Mouse (Mus musculus): ENCODE measurements around the gene Vmn2r55. TPM values are rescaled to one million over a fixed set of nuclear protein-coding genes. Genes with fewer than 3 reads are reported as not detected.

The Vmn2r55 gene
- not detected for polyA plus RNA-seq (2014; fragmentation: Illumina TruSeq; extraction: RNeasy Lipid Tissue Mini Kit (QIAGEN cat#74804); ENCODE audit: low read depth, low replicate concordance)

DNA sequence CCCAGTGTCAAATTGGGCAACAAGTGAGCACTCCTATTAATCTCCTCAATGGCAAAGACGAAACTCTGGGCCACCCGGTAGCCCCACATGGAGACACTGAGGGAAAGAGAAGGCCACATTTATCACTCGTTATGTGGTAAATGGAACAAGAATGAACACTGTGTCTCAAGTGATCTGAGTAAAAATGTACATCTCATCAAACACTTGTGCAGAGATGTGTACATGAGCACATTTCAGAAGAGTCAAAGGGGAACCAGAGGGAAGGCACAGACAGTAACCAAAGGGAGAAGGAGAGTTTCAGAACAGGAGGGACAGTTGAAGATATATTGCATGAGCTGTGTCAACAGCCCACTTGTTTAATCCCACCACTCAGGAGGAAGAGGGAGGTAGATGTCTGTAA is at the start of gene Vmn2r55:
Gene Vmn2r55, minus strand, starts transcription at position 101 of the 400 bp plus-strand sequence.

DNA sequence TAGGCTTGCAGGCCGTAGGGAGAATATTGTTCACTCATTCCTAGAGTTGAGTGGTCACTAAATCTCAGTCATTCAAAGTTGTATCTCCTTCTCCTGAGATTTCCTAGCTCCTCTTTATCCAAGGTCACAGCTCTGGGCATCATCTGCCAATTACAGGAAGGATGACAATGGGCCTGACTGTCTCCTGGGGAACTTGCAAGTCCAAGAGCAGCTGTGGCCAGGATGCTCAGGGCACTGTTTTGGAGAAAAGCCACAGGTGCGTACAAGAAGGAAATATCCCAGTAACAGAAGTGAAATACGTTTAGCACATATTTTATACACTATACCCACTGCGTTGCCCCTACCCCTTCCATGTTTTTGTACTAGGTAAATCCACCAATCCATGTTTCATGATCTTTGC is 44.6 kb downstream of the Vmn2r55 start, which contains the start of gene Vmn2r54:
Gene Vmn2r54, minus strand, starts transcription at position 101 of the 400 bp plus-strand sequence.

DNA sequence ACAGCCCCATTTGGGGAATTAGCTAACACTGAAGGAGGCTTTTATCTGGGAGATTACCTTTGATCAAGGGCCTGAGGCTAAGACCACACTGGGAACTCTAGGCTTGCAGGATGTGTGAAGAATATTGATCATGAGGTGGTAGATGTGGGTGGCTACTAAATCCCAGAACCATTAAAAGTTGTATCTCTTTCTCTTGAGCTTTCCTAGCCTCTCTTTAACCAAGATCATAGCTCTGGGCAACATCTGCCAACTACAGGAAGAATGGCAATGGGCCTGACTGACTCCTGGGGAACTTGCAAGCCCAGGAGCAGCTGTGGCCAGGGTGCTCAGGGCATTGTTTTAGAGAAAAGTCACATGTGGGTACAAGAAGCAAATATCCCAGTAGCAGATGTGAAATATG is 76.1 kb downstream of the Vmn2r55 start, which contains the start of gene Vmn2r53:
Gene Vmn2r53, minus strand, starts transcription at position 101 of the 400 bp plus-strand sequence.

Other genes with a start within 250 kb of the Vmn2r55 start
- 11.2 TPM for gene Zfp606, start 206.7 kb downstream of the Vmn2r55 start, polyA plus RNA-seq (2014; fragmentation: Illumina TruSeq; extraction: RNeasy Lipid Tissue Mini Kit (QIAGEN cat#74804); ENCODE audit: low read depth, low replicate concordance)
- not detected for gene 2900092C05Rik, start 172.5 kb downstream of the Vmn2r55 start, polyA plus RNA-seq (2014; fragmentation: Illumina TruSeq; extraction: RNeasy Lipid Tissue Mini Kit (QIAGEN cat#74804); ENCODE audit: low read depth, low replicate concordance)
- not detected for gene Vmn2r53, start 76.2 kb downstream of the Vmn2r55 start, polyA plus RNA-seq (2014; fragmentation: Illumina TruSeq; extraction: RNeasy Lipid Tissue Mini Kit (QIAGEN cat#74804); ENCODE audit: low read depth, low replicate concordance)
- gene Vmn2r54, start 44.7 kb downstream of the Vmn2r55 start, polyA plus RNA-seq (2014; fragmentation: Illumina TruSeq; extraction: RNeasy Lipid Tissue Mini Kit (QIAGEN cat#74804); ENCODE audit: low read depth, low replicate concordance), result not detected
- not detected for gene Vmn2r56, start 50.0 kb upstream of the Vmn2r55 start, polyA plus RNA-seq (2014; fragmentation: Illumina TruSeq; extraction: RNeasy Lipid Tissue Mini Kit (QIAGEN cat#74804); ENCODE audit: low read depth, low replicate concordance)
- 0.45 TPM for gene Zscan18, start 118.6 kb upstream of the Vmn2r55 start, polyA plus RNA-seq (2014; fragmentation: Illumina TruSeq; extraction: RNeasy Lipid Tissue Mini Kit (QIAGEN cat#74804); ENCODE audit: low read depth, low replicate concordance)
- gene Zfp329, start 133.9 kb upstream of the Vmn2r55 start, polyA plus RNA-seq (2014; fragmentation: Illumina TruSeq; extraction: RNeasy Lipid Tissue Mini Kit (QIAGEN cat#74804); ENCODE audit: low read depth, low replicate concordance), result 7.7 TPM
- 24.1 TPM for gene Zfp110, start 149.8 kb upstream of the Vmn2r55 start, polyA plus RNA-seq (2014; fragmentation: Illumina TruSeq; extraction: RNeasy Lipid Tissue Mini Kit (QIAGEN cat#74804); ENCODE audit: low read depth, low replicate concordance)
- 2.3 TPM for gene Zfp128, start 196.2 kb upstream of the Vmn2r55 start, polyA plus RNA-seq (2014; fragmentation: Illumina TruSeq; extraction: RNeasy Lipid Tissue Mini Kit (QIAGEN cat#74804); ENCODE audit: low read depth, low replicate concordance)
- gene Zscan22, start 212.8 kb upstream of the Vmn2r55 start, polyA plus RNA-seq (2014; fragmentation: Illumina TruSeq; extraction: RNeasy Lipid Tissue Mini Kit (QIAGEN cat#74804); ENCODE audit: low read depth, low replicate concordance), result 2.5 TPM
- 23.2 TPM for gene Rps5, start 237.3 kb upstream of the Vmn2r55 start, polyA plus RNA-seq (2014; fragmentation: Illumina TruSeq; extraction: RNeasy Lipid Tissue Mini Kit (QIAGEN cat#74804); ENCODE audit: low read depth, low replicate concordance)
- gene Rnf225, start 242.4 kb upstream of the Vmn2r55 start, polyA plus RNA-seq (2014; fragmentation: Illumina TruSeq; extraction: RNeasy Lipid Tissue Mini Kit (QIAGEN cat#74804); ENCODE audit: low read depth, low replicate concordance), result not detected